Mouse (Mus musculus): Measurements from ENCODE around the gene Derl3. TPM values are rescaled to one million over a fixed set of nuclear protein-coding genes. Genes with fewer than 3 reads are reported as not detected.

Derl3 gene
- polyA plus RNA-seq, 1 experiment from 2014 or later = 3.9 TPM

DNA sequence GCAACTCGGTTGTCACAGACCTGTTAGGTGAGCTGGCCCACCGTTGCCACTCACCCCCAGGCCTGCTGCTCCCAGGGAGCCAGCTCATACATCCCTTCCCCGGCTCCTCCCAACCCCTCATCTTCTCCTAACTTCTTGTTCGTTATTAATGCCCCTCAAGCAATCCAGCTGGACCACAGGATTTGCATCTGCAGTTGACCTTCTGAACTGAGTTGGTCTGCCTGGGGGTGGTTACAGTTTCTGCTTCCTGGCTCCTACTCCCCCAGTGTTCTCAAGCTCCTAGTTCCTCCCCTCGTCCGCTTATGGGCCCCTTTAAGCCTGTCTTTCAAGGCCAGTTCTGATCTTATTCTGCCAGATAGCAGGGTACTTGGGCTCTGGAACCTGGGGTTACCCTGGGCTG is 1.4 kb downstream of the Derl3 start:
- Histone ChIP-seq H3K4me1 (ENCODE audit: control insufficient read depth, insufficient read depth, low read length) (peaks cover 7% of the 10 kb centered on the region; the same call in 1 of the 2 replicates), H3K9me3 (ENCODE audit: control insufficient read depth, low read length) (no peaks in the 10 kb centered on the region), H3K4me2 (ENCODE audit: low read depth, severe bottlenecking) (no peak overlapping the region), H3K27ac (replicated peaks; ENCODE audit: low read depth, low read length) (no peak overlapping the region), H3K27me3 (ENCODE audit: control insufficient read depth, insufficient read depth, low read length) (no peaks in the 10 kb centered on the region), H3K4me3 (ENCODE audit: low read depth, low read length) (no peak overlapping the region), H3K36me3 (ENCODE audit: control insufficient read depth, insufficient read depth, low read length) (peaks cover 18% of the 10 kb centered on the region), H3K9ac (ENCODE audit: low read length) (no peak overlapping the region)
- ATAC-seq (ENCODE audit: insufficient number of reproducible peaks, low FRiP score, low TSS enrichment, low read depth) (no peak), DNase-seq (ENCODE audit: low spot score) (no peak)
- 69% methylated on average over 6 of the region's 6 CpGs for WGBS

DNA sequence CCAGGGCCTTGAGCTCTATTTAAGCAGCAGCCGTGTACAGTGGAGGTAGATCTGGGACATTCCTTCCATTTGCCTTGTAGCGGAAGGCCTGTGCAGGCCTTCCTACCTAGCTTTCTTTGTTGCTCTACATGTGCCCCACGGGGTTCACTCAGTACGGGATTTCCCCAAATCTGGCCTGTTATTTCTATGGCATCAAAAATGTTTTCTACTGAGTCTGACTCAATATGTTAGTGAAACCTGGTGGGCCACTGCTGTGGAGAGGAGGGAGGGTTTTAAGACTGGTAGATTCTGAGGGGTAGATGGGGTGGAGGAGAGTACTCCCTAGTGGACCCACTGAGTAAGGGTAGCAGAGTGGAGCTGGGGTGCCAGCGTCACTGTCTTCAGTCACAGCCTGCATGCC is 2.5 kb downstream of the Derl3 start:
- no peak for ATAC-seq (ENCODE audit: insufficient number of reproducible peaks, low FRiP score, low TSS enrichment, low read depth)
- no peak overlapping the region for H3K9ac ChIP-seq (ENCODE audit: low read length)
- H3K4me3 ChIP-seq (ENCODE audit: low read depth, low read length) = no peak overlapping the region
- H3K4me1 ChIP-seq (ENCODE audit: control insufficient read depth, insufficient read depth, low read length) = peaks cover 5% of the 10 kb centered on the region; the same call in 1 of the 2 replicates
- peaks cover 21% of the 10 kb centered on the region for H3K36me3 ChIP-seq (ENCODE audit: control insufficient read depth, insufficient read depth, low read length)
- H3K27me3 ChIP-seq (ENCODE audit: control insufficient read depth, insufficient read depth, low read length) = no peaks in the 10 kb centered on the region
- DNase-seq (ENCODE audit: low spot score) = no peak
- no peak overlapping the region for H3K4me2 ChIP-seq (ENCODE audit: low read depth, severe bottlenecking)
- H3K9me3 ChIP-seq (ENCODE audit: control insufficient read depth, low read length) = no peaks in the 10 kb centered on the region
- 90% methylated on average over 5 of the region's 5 CpGs for whole genome bisulfite sequencing
- H3K27ac ChIP-seq (replicated peaks; ENCODE audit: low read depth, low read length) = no peak overlapping the region

DNA sequence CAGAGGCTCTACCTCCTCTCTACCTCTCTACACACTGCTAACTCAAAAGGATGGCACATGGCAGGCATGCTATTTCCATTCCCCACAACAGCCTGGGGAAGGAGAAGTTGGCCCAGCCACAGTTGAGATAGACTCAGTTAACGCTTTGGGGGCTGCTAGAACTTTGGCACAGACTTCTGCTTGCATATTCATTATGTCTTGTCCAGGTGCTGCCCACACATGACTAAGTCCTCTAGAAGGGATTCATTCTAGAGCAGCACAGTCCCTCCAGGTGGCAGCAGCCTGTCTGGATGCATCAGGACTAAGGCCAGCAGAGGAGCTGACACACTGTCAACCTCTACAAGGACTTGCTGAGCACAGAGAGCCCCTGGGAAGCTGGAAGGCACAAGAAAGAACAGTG is 3.0 kb downstream of the Derl3 start:
- H3K4me3 ChIP-seq (ENCODE audit: low read depth, low read length) = no peak overlapping the region
- H3K27me3 ChIP-seq (ENCODE audit: control insufficient read depth, insufficient read depth, low read length) = no peaks in the 10 kb centered on the region
- H3K4me1 ChIP-seq (ENCODE audit: control insufficient read depth, insufficient read depth, low read length) = peaks cover 5% of the 10 kb centered on the region; the same call in 1 of the 2 replicates
- H3K9me3 ChIP-seq (ENCODE audit: control insufficient read depth, low read length) = no peaks in the 10 kb centered on the region
- peaks cover 21% of the 10 kb centered on the region for H3K36me3 ChIP-seq (ENCODE audit: control insufficient read depth, insufficient read depth, low read length)
- ATAC-seq (ENCODE audit: insufficient number of reproducible peaks, low FRiP score, low TSS enrichment, low read depth) = no peak
- H3K9ac ChIP-seq (ENCODE audit: low read length) = no peak overlapping the region
- no peak overlapping the region for H3K27ac ChIP-seq (replicated peaks; ENCODE audit: low read depth, low read length)
- H3K4me2 ChIP-seq (ENCODE audit: low read depth, severe bottlenecking) = no peak overlapping the region
- no peak for DNase-seq (ENCODE audit: low spot score)
- WGBS = 95% methylated on average over 1 of the region's 1 CpGs

DNA sequence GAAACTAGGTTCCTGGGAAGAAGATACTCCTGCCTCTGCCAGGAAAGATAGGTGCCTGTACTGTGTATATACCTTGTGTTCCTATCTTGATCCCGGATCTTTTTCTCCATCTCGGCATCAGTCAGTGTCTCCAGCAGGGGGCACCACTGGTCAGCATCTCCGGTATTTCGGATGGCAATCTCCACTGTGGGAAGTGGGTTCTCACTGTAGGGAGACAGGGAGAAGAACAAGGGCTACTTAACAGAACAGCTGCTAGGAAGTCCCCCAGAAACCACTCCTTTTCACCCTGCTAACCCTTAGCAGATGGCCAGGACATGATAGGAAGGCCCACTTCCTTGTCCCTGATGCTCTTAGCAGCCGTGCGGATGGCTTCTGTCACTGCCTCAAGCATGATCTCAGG is 4.2 kb downstream of the Derl3 start:
- Histone ChIP-seq H3K27ac (replicated peaks; ENCODE audit: low read depth, low read length) (no peak overlapping the region), H3K4me3 (ENCODE audit: low read depth, low read length) (no peak overlapping the region), H3K27me3 (ENCODE audit: control insufficient read depth, insufficient read depth, low read length) (no peaks in the 10 kb centered on the region), H3K9me3 (ENCODE audit: control insufficient read depth, low read length) (no peaks in the 10 kb centered on the region), H3K4me2 (ENCODE audit: low read depth, severe bottlenecking) (no peak overlapping the region), H3K36me3 (ENCODE audit: control insufficient read depth, insufficient read depth, low read length) (peaks cover 27% of the 10 kb centered on the region), H3K4me1 (ENCODE audit: control insufficient read depth, insufficient read depth, low read length) (peaks cover 5% of the 10 kb centered on the region; the same call in 1 of the 2 replicates), H3K9ac (ENCODE audit: low read length) (no peak overlapping the region)
- 41% methylated on average over 6 of the region's 6 CpGs for WGBS
- ATAC-seq (ENCODE audit: insufficient number of reproducible peaks, low FRiP score, low TSS enrichment, low read depth) = no peak
- peak; percentile 87 for DNase-seq (ENCODE audit: low spot score)

- peaks cover 5% of the 10 kb centered on the region; the same call in 1 of the 2 replicates for H3K4me1 ChIP-seq (ENCODE audit: control insufficient read depth, insufficient read depth, low read length)
- WGBS = 78% methylated on average over 6 of the region's 6 CpGs
- no peaks in the 10 kb centered on the region for H3K27me3 ChIP-seq (ENCODE audit: control insufficient read depth, insufficient read depth, low read length)
- H3K36me3 ChIP-seq (ENCODE audit: control insufficient read depth, insufficient read depth, low read length) = peaks cover 32% of the 10 kb centered on the region
- no peak overlapping the region for H3K9ac ChIP-seq (ENCODE audit: low read length)
- no peak for ATAC-seq (ENCODE audit: insufficient number of reproducible peaks, low FRiP score, low TSS enrichment, low read depth)
- no peak overlapping the region for H3K4me2 ChIP-seq (ENCODE audit: low read depth, severe bottlenecking)
- no peak for DNase-seq (ENCODE audit: low spot score)
- H3K4me3 ChIP-seq (ENCODE audit: low read depth, low read length) = no peak overlapping the region
- H3K27ac ChIP-seq (replicated peaks; ENCODE audit: low read depth, low read length) = no peak overlapping the region
- no peaks in the 10 kb centered on the region for H3K9me3 ChIP-seq (ENCODE audit: control insufficient read depth, low read length)
Observed at GRCm38 (mm10) chr10:75898039-75898564, 4.9 kb downstream of the Derl3 start.

- peaks cover 37% of the 10 kb centered on the region for H3K36me3 ChIP-seq (ENCODE audit: control insufficient read depth, insufficient read depth, low read length)
- H3K9me3 ChIP-seq (ENCODE audit: control insufficient read depth, low read length) = no peaks in the 10 kb centered on the region
- ATAC-seq (ENCODE audit: insufficient number of reproducible peaks, low FRiP score, low TSS enrichment, low read depth) (no peak), DNase-seq (ENCODE audit: low spot score) (no peak)
- H3K4me1 ChIP-seq (ENCODE audit: control insufficient read depth, insufficient read depth, low read length) = no peaks in the 10 kb centered on the region
- H3K4me3 ChIP-seq (ENCODE audit: low read depth, low read length) = no peak overlapping the region
- H3K27me3 ChIP-seq (ENCODE audit: control insufficient read depth, insufficient read depth, low read length) = no peaks in the 10 kb centered on the region
- H3K4me2 ChIP-seq (ENCODE audit: low read depth, severe bottlenecking) = no peak overlapping the region
- H3K9ac ChIP-seq (ENCODE audit: low read length) = no peak overlapping the region
- H3K27ac ChIP-seq (replicated peaks; ENCODE audit: low read depth, low read length) = no peak overlapping the region
- 82% methylated on average over 3 of the region's 3 CpGs for WGBS
Observed at GRCm38 (mm10) chr10:75898846-75899245, 5.6 kb downstream of the Derl3 start.

DNA sequence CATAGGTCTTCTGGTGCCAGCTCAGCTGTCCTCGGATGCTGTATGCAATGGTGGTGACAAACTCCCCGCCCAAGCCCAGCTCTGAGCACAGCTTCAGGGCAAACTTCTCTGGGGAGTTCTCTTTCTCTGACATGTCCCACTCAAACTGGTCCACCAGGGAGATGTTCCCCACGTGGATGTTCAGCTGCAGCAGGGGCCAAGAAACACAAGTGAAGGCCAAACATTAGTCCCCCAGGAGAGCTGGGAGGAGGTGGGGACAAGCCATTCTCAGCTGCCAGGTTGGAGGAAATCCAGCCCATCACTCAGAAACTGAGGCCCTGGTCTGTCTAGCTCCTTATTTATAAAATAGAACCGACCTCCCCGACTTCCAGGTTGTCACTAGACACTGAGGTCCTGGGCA is 11.2 kb downstream of the Derl3 start:
- Histone ChIP-seq H3K9ac (ENCODE audit: low read length) (no peak overlapping the region), H3K4me1 (ENCODE audit: control insufficient read depth, insufficient read depth, low read length) (no peaks in the 10 kb centered on the region), H3K4me2 (ENCODE audit: low read depth, severe bottlenecking) (no peak overlapping the region), H3K27me3 (ENCODE audit: control insufficient read depth, insufficient read depth, low read length) (no peaks in the 10 kb centered on the region), H3K9me3 (ENCODE audit: control insufficient read depth, low read length) (no peaks in the 10 kb centered on the region), H3K27ac (replicated peaks; ENCODE audit: low read depth, low read length) (no peak overlapping the region), H3K36me3 (ENCODE audit: control insufficient read depth, insufficient read depth, low read length) (peaks cover 41% of the 10 kb centered on the region), H3K4me3 (ENCODE audit: low read depth, low read length) (no peak overlapping the region)
- DNase-seq (ENCODE audit: low spot score) (no peak), ATAC-seq (ENCODE audit: insufficient number of reproducible peaks, low FRiP score, low TSS enrichment, low read depth) (no peak)
- 89% methylated on average over 5 of the region's 5 CpGs for WGBS

DNA sequence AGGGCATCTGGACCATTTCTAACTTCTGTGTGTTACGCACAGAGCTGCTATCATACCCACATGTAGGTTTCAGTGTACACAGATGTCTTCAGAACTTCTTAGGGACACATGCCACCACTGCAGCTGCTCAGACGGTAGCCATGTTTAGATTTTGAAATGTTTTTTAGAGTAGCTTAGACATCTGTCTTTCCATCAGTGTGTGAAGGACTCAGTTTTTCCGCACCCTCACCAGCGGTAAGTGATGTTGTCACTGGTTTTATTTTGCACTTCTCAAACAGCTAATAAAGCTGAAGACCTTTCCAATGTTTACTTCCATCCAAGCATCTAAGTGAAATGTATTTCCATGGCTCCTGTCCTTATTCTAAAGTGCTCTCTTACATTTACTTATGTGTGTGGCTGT is 13.7 kb downstream of the Derl3 start:
- H3K9me3 ChIP-seq (ENCODE audit: control insufficient read depth, low read length) = no peaks in the 10 kb centered on the region
- no peak overlapping the region for H3K4me2 ChIP-seq (ENCODE audit: low read depth, severe bottlenecking)
- no peaks in the 10 kb centered on the region for H3K27me3 ChIP-seq (ENCODE audit: control insufficient read depth, insufficient read depth, low read length)
- DNase-seq (ENCODE audit: low spot score) (no peak), ATAC-seq (ENCODE audit: insufficient number of reproducible peaks, low FRiP score, low TSS enrichment, low read depth) (no peak)
- H3K4me1 ChIP-seq (ENCODE audit: control insufficient read depth, insufficient read depth, low read length) = no peaks in the 10 kb centered on the region
- no peak overlapping the region for H3K27ac ChIP-seq (replicated peaks; ENCODE audit: low read depth, low read length)
- peaks cover 46% of the 10 kb centered on the region for H3K36me3 ChIP-seq (ENCODE audit: control insufficient read depth, insufficient read depth, low read length)
- WGBS = 94% methylated on average over 4 of the region's 4 CpGs
- no peak overlapping the region for H3K4me3 ChIP-seq (ENCODE audit: low read depth, low read length)
- no peak overlapping the region for H3K9ac ChIP-seq (ENCODE audit: low read length)

GRCm38 (mm10) chr10:75910698-75911097 is 17.5 kb downstream of the Derl3 start:
- Histone ChIP-seq H3K9ac (ENCODE audit: low read length) (no peak overlapping the region), H3K4me1 (ENCODE audit: control insufficient read depth, insufficient read depth, low read length) (no peaks in the 10 kb centered on the region), H3K9me3 (ENCODE audit: control insufficient read depth, low read length) (no peaks in the 10 kb centered on the region), H3K36me3 (ENCODE audit: control insufficient read depth, insufficient read depth, low read length) (peaks cover 23% of the 10 kb centered on the region), H3K27ac (replicated peaks; ENCODE audit: low read depth, low read length) (no peak overlapping the region), H3K4me2 (ENCODE audit: low read depth, severe bottlenecking) (no peak overlapping the region), H3K4me3 (ENCODE audit: low read depth, low read length) (no peak overlapping the region), H3K27me3 (ENCODE audit: control insufficient read depth, insufficient read depth, low read length) (no peaks in the 10 kb centered on the region)
- DNase-seq (ENCODE audit: low spot score) = no peak
- WGBS = 80% methylated on average over 2 of the region's 2 CpGs
- no peak for ATAC-seq (ENCODE audit: insufficient number of reproducible peaks, low FRiP score, low TSS enrichment, low read depth)

Data from limb, embryonic 11.5 days (tissue).